Mouse (Mus musculus): ENCODE results near the gene Apbb1ip. TPM values are rescaled to one million over a fixed set of nuclear protein-coding genes. Genes with fewer than 3 reads are reported as not detected.

The Apbb1ip gene
- polyA plus RNA-seq (2012; rRNA removed) (1.7 and 2.3 TPM in 2 replicates), polyA plus RNA-seq (2014; fragmentation: Nextera tagmentation; extraction: Ambion mirVana) (1.6 and 2.6 TPM in 2 replicates)

DNA sequence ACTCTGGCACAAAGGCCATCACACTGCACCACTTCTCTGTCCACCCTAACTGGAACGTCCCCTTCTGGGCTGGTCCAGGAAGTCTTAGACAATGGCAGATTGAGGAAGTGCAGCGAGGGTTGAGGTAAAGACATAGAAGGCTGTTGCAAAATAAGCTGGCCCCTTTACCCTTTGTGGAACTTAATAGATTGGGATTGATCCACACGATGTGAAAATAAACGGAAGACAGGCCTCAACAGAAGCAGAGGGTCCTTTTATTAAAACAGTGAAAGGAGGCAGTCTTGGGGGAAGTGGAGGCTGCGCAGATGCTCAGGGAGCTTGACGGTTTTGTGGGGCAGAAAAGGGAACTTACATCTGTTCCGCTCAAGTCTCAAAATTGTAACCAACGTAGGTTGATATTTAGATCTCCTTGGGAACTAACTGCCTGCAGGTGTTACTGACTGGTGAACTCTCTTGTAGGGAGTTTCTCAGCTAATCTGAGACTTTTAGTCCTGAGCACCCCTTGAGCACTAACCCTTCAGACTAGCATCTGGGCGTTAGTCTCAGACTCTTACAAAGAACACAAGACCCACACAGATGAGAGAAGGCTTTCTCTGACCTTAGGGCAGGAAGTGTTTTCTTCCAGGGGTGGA lies at the start of gene Apbb1ip:
Gene Apbb1ip (plus strand): TSS at position 546 of the 632 bp plus-strand sequence.
- Histone ChIP-seq H3K9ac (ENCODE audit: low read depth, low read length, severe bottlenecking) (peak within 1 kb of the TSS; percentile 35), H3K36me3 (ENCODE audit: control insufficient read depth, insufficient read depth, low read length) (no peaks in the 10 kb centered on the region), H3K9me3 (ENCODE audit: control insufficient read depth, low read length) (no peaks in the 10 kb centered on the region), H3K27ac (replicated peaks; ENCODE audit: low read depth, low read length) (no peak within 1 kb of the TSS), H3K4me1 (ENCODE audit: control insufficient read depth, insufficient read depth, low read length) (peaks cover 3% of the 10 kb centered on the region; the same call in 1 of the 2 replicates), H3K4me2 (replicated peaks; ENCODE audit: low read depth, low read length, severe bottlenecking) (peak within 1 kb of the TSS; percentile 68), H3K4me3 (replicated peaks; ENCODE audit: low read length) (peak within 1 kb of the TSS; percentile 34), H3K27me3 (ENCODE audit: control insufficient read depth, insufficient read depth, low read length) (no peaks in the 10 kb centered on the region)
- 20% methylated on average over 9 of the region's 9 CpGs for WGBS
- DNase-seq (ENCODE audit: low spot score) (no peak), ATAC-seq (ENCODE audit: low FRiP score, low read depth) (peak; percentile 13; the same call in 1 of the 2 replicates)
- no peak for TF ChIP-seq POLR2A (IDR thresholded peaks at IDR 0.05; ENCODE audit: borderline replicate concordance, extremely low read depth, insufficient read depth, insufficient read length)

DNA sequence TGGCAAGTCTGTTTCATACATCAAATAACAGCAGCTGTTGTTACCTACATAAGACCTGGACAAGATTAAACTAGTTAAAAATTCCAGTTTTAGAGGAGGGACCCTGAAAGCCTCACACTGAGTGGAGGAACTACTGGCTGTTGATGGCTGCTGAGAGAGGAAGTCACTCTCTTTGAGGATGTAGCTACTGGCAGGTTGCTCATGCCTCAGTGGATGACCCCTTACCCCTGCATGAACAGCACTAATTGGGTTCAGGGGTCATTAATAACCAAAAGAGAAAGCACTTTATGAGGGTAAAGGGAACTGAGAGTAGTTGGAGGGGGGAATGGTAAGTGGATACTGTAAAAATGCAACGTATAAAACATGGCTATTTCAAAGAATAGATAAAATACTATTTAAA lies 46.8 kb upstream of the Apbb1ip start:
- Histone ChIP-seq H3K9ac (ENCODE audit: low read depth, low read length, severe bottlenecking) (no peak overlapping the region), H3K27ac (replicated peaks; ENCODE audit: low read depth, low read length) (no peak overlapping the region), H3K9me3 (ENCODE audit: control insufficient read depth, low read length) (no peaks in the 10 kb centered on the region), H3K4me1 (ENCODE audit: control insufficient read depth, insufficient read depth, low read length) (no peaks in the 10 kb centered on the region), H3K27me3 (ENCODE audit: control insufficient read depth, insufficient read depth, low read length) (no peaks in the 10 kb centered on the region), H3K36me3 (ENCODE audit: control insufficient read depth, insufficient read depth, low read length) (no peaks in the 10 kb centered on the region), H3K4me2 (replicated peaks; ENCODE audit: low read depth, low read length, severe bottlenecking) (no peak overlapping the region), H3K4me3 (replicated peaks; ENCODE audit: low read length) (no peak overlapping the region)
- DNase-seq (ENCODE audit: low spot score) (no peak), ATAC-seq (ENCODE audit: low FRiP score, low read depth) (no peak)
- TF ChIP-seq POLR2A (IDR thresholded peaks at IDR 0.05; ENCODE audit: borderline replicate concordance, extremely low read depth, insufficient read depth, insufficient read length): no peak
- WGBS: 74% methylated on average over 1 of the region's 1 CpGs

DNA sequence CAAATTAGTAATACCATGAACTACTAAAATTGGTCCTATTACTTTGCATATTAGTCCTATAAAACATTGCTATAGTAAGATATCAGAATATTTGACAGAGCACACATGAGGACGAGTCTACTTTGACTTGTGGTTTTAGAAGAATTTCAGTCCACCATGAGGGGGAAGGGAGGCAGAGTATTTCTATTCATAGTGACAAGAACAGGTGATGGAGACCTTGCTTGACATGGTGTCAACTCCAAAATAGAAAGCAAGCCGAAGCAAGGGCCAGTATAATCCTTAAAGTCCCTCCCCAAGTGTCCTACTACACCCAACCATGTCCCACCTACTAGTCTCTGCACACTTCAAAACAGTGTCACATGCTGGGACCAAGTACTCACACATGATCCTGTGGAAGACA lies 37.8 kb upstream of the Apbb1ip start:
- Histone ChIP-seq H3K4me3 (replicated peaks; ENCODE audit: low read length) (no peak overlapping the region), H3K27me3 (ENCODE audit: control insufficient read depth, insufficient read depth, low read length) (no peaks in the 10 kb centered on the region), H3K4me1 (ENCODE audit: control insufficient read depth, insufficient read depth, low read length) (no peaks in the 10 kb centered on the region), H3K27ac (replicated peaks; ENCODE audit: low read depth, low read length) (no peak overlapping the region), H3K9ac (ENCODE audit: low read depth, low read length, severe bottlenecking) (no peak overlapping the region), H3K4me2 (replicated peaks; ENCODE audit: low read depth, low read length, severe bottlenecking) (no peak overlapping the region), H3K36me3 (ENCODE audit: control insufficient read depth, insufficient read depth, low read length) (no peaks in the 10 kb centered on the region), H3K9me3 (ENCODE audit: control insufficient read depth, low read length) (no peaks in the 10 kb centered on the region)
- ATAC-seq (ENCODE audit: low FRiP score, low read depth) (no peak; the same call in 1 of the 2 replicates), DNase-seq (ENCODE audit: low spot score) (peak; percentile 2)
- no peak for TF ChIP-seq POLR2A (IDR thresholded peaks at IDR 0.05; ENCODE audit: borderline replicate concordance, extremely low read depth, insufficient read depth, insufficient read length)
- 72% methylated on average over 2 of the region's 2 CpGs for WGBS

DNA sequence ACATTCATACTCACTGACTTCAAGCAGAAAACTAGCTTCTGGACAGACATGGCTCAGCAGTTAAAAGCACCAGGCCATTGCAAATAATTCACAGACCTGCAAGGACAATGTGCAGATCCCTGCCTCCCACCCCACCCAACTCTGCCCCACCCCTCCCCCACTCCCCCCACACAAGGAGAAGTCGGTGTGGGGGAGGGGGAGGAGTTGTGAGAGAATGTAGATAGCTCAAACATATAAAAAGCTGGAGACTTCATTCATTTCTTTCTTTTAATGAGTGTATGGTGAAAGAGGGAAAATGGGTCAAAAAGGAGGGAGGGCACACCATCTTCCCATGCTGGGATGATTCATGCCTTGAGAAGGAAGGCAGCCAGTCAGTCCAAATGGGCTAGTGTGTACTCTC lies 34.5 kb upstream of the Apbb1ip start:
- Histone ChIP-seq H3K9ac (ENCODE audit: low read depth, low read length, severe bottlenecking) (no peak overlapping the region), H3K9me3 (ENCODE audit: control insufficient read depth, low read length) (no peaks in the 10 kb centered on the region), H3K36me3 (ENCODE audit: control insufficient read depth, insufficient read depth, low read length) (no peaks in the 10 kb centered on the region), H3K4me2 (replicated peaks; ENCODE audit: low read depth, low read length, severe bottlenecking) (no peak overlapping the region), H3K27ac (replicated peaks; ENCODE audit: low read depth, low read length) (no peak overlapping the region), H3K4me3 (replicated peaks; ENCODE audit: low read length) (no peak overlapping the region), H3K4me1 (ENCODE audit: control insufficient read depth, insufficient read depth, low read length) (no peaks in the 10 kb centered on the region), H3K27me3 (ENCODE audit: control insufficient read depth, insufficient read depth, low read length) (no peaks in the 10 kb centered on the region)
- DNase-seq (ENCODE audit: low spot score) (no peak), ATAC-seq (ENCODE audit: low FRiP score, low read depth) (no peak)
- 79% methylated on average over 1 of the region's 1 CpGs for WGBS
- TF ChIP-seq POLR2A (IDR thresholded peaks at IDR 0.05; ENCODE audit: borderline replicate concordance, extremely low read depth, insufficient read depth, insufficient read length): no peak

DNA sequence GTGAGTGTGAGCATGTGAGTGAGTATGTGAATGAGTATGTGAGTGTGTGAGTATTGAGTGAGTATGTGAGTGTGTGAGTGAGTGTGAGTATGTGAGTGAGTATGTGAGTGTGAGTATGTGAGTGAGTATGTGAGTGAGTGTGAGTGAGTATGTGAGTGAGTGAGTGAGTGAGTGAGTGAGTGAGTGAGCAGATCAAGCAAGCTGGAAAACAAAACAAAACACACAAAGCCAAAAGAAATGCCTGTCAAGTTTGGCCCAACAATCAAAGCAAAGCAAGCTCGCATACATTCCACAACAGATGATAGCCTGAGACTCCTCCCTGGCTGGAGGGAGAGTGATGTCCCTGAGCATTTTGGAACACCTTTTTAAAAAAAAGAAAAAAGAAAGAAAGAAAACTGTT lies 33.5 kb upstream of the Apbb1ip start:
- no peak overlapping the region for H3K27ac ChIP-seq (replicated peaks; ENCODE audit: low read depth, low read length)
- H3K27me3 ChIP-seq (ENCODE audit: control insufficient read depth, insufficient read depth, low read length): no peaks in the 10 kb centered on the region
- ATAC-seq (ENCODE audit: low FRiP score, low read depth) (no peak), DNase-seq (ENCODE audit: low spot score) (no peak)
- H3K9me3 ChIP-seq (ENCODE audit: control insufficient read depth, low read length): no peaks in the 10 kb centered on the region
- 89% methylated on average over 1 of the region's 1 CpGs for WGBS
- H3K4me1 ChIP-seq (ENCODE audit: control insufficient read depth, insufficient read depth, low read length): no peaks in the 10 kb centered on the region
- H3K36me3 ChIP-seq (ENCODE audit: control insufficient read depth, insufficient read depth, low read length): no peaks in the 10 kb centered on the region
- H3K4me3 ChIP-seq (replicated peaks; ENCODE audit: low read length): no peak overlapping the region
- no peak for TF ChIP-seq POLR2A (IDR thresholded peaks at IDR 0.05; ENCODE audit: borderline replicate concordance, extremely low read depth, insufficient read depth, insufficient read length)
- H3K9ac ChIP-seq (ENCODE audit: low read depth, low read length, severe bottlenecking): no peak overlapping the region
- H3K4me2 ChIP-seq (replicated peaks; ENCODE audit: low read depth, low read length, severe bottlenecking): no peak overlapping the region

All from limb, embryonic 14.5 days (tissue).